Mouse (Mus musculus) gastrocnemius, postnatal 10 days (tissue): Measurements from ENCODE around the gene Hoxa3. TPM values are rescaled to one million over a fixed set of nuclear protein-coding genes. Genes with fewer than 3 reads are reported as not detected.

Experiments used
- DNase-seq: peaks from one replicate; pipeline ENCODE4 v3.0.0; 2021; ENCODE audit warnings: mixed read lengths
- microRNA-seq, 2 experiments: library from miRNA; unstranded; fragments of <30 nt; microRNA quantifications; one replicate each; pipeline ENCODE4 v1.2.0; 2021
- total RNA-seq, 2 experiments: library from RNA; stranded (reverse); gene quantifications; 2 replicates each; pipeline ENCODE4 v1.2.3; 2021

Gene Hoxa3
- total RNA-seq, 2 experiments from 2014 or later, result 2.0 to 5.0 TPM

GRCm38 (mm10) chr6:52154044-52154443, 59.1 kb downstream of the Hoxa3 start:
- DNase-seq, result no peak

- no peak for DNase-seq
Observed at GRCm38 (mm10) chr6:52153270-52153669, 59.9 kb downstream of the Hoxa3 start.

DNA sequence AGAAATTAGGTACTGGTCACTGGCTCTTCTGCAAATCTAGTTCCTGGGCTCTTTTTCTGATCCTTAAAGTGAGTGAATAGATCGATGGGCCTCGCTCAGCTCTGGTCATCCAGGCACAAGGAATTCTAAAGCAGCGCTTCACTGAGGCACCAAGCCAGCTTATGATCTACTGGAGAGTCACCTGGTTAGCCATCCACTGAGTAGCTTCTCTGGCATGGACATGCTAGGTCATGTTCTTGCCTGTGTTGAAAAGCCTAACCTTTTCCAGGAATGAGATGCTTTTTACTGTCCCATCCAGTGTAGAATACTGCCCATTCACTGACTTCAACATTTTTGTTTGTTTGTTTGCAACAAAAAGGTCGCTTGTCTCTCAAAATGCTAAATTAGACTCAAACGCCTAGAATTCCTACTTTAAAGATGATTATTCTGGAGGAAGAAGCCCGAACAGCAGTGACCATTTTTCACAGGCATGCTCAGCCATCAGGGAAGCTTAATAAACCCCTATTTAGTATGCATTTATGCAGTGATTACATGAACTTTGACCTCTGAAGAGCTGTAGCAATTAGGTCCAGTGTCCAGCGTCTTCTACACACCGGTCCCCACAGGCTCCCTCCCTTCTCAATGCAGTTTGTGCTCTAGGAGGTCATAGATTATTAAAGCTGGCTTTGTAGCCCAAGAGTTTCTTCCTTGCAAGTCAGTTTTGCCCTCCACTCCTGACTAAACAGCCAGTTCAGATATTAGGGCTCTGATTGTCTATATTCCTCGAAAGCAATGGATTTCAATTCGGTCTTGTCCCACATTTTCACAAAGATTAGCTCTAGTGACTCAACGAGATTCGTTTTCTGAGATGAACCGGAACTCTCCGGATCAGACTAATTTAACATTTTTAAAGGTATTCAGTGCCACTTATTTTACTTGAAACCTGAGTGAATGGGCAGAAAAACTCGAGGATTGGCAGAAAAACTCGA, 60.6 kb downstream of the Hoxa3 start:
- no peak for DNase-seq

DNA sequence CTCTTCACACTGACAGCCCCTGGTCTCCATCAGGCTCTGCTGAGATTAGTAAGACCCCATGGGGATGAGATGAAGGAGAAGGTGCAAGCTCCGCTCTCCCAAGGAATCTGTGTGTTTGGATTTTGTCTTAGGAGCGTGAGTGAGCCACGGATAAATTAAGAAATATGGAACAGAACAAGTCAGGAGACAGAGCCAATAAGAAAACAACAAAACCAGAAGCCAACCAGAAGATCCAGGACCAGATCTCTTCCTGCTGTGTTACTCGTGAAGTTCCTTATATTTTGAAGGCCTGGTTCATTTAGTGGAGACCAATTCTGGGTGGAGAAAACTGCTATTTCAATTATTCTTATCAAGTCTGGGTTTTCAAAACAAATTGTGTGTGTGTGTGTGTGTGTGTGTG, 61.6 kb downstream of the Hoxa3 start:
- no peak for DNase-seq

DNA sequence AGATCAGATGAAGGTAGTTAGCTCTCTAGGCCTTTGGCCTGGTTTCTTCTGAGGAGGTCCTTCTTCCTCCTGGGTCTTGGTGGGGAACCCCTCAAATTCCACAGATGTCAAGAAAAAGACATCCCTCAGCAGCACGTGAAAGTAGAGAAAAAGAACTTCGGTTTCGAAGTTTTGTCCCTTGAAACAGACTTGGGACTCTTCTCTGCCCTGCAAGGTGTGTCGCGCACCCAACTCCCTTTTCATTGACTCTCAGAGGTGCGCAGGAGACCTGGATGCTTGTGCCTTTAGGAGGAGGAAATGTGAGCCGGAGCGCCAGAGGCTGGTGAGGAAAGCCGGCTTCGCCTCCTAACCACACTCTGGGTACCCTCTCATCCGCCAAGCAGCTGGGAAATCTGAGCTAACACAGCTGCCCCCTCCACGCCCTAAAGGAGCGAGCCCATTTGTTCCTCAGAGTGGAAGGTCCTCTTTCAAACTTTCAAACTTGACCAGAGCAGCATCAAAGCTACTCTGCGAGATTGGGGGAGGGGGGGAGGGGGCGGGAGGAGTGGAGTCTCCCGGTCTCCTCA, 62.7 kb downstream of the Hoxa3 start:
- DNase-seq, result no peak

DNA sequence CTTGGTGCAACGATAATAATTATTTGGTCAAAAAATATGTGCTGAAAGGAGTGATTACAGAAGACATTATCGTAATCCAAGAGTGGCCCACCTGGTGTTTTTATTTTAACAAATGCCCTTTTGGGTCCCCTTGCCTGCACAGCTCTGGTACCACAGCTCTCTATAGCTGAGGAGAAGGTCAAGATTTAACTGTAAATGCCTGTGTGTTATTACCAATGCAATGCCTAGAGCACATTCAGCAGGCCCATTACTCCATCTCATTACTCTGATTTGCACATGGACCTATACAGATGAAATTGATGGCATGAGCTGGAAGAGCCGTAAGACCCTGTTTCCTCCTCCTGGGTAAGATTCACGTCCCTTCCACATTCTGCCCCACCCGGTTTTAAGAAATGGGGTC, 74.0 kb downstream of the Hoxa3 start:
- no peak for DNase-seq

DNA sequence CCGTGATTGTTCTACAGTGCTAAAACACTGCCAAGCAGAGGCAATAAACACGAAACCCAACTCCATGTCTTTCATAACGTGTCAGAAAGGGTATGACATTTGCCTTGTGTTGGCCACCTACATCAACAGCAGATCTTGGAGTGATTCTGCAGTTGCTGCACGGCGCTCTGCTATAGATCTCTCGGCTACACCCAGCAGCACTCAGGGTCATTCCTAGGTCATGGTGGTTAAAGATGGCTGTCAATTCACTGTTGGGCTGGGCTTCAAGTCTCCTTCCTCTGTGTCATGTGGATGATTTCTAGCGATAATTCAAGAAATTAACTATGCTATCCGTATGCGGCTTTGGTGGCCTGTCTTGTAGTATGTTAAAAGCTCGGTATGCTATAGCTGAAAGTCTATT, 74.6 kb downstream of the Hoxa3 start:
- DNase-seq, result no peak

- DNase-seq, result no peak
Observed at GRCm38 (mm10) chr6:52137841-52138535, 75.1 kb downstream of the Hoxa3 start.

DNA sequence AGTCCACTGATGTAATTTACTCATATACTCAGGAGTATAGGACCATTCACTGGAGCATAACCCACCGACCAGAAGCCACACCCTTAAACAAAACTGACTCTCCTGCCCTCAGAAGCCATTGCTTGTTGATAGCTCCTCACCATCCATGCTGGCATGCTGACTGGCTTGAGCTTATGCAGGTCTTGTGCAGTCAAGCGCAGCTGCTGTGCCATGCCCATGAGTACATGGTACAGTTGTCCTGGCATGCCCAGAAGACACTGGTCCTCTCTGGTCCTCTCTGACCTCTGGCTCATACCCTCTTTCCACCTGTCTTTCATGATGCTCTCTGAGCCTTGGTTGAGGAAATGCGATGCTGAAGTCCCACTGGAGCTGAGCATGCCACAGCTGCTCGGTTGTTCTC, 89.5 kb downstream of the Hoxa3 start:
- no peak for DNase-seq

DNA sequence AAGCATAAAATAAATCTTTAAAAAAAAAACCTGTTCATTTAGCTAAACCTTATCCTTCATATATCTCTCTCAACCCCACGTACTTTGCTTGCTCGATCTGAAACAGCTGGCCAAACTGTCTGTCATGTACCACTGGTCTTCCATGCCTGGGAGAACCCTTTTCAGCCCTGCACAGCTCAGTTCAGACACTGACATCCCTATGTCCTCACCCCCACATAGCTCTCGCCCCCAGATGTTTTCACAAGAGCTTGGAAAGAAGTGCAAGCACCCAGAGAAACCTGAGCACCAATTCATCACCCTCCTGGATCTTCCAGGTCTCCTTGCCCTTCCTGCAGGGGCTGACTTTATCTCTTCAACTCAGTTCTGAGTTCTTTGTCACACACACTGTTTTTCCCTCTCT, 92.0 kb downstream of the Hoxa3 start:
- DNase-seq, result no peak

Small RNAs within 50 kb of the gene (microRNA-seq; reads per million reads assigned to microRNA genes)
- 9,254 to 10,330 reads per million in 2 experiments for gene Mir196b

Other genes starting within 250 kb of the Hoxa3 start
- gene Skap2, start 200.8 kb downstream of the Hoxa3 start, total RNA-seq, result 1 to 10 TPM; 6.1 to 9.1 TPM
- gene Hoxa1, start 55.0 kb downstream of the Hoxa3 start, total RNA-seq, result under 1 TPM in 1 of 2 experiments, not detected in 1; 0.18 TPM
- gene Hoxa2, start 48.5 kb downstream of the Hoxa3 start, total RNA-seq, result 1 to 10 TPM in 1 of 2 experiments, under 1 TPM in 1; 0.87 to 1.4 TPM
- under 1 TPM; 0.12 to 0.25 TPM for gene 5730596B20Rik, start 35.8 kb downstream of the Hoxa3 start, total RNA-seq
- gene Hoxa4, start 21.6 kb downstream of the Hoxa3 start, total RNA-seq, result 1 to 10 TPM; 7.5 to 8.5 TPM
- 1 to 10 TPM; 2.6 to 3.7 TPM for gene Hoxa5, start 8.7 kb downstream of the Hoxa3 start, total RNA-seq
- gene Hoxa6, start 4.6 kb downstream of the Hoxa3 start, total RNA-seq, result 1 to 10 TPM; 1.6 to 2.2 TPM
- not detected for gene Gm28308, start within 50 bp of the Hoxa3 start, total RNA-seq
- 1 to 10 TPM; 9.4 to 9.7 TPM for gene Hoxa7, start 8.5 kb upstream of the Hoxa3 start, total RNA-seq
- gene Hoxa9, start 17.8 kb upstream of the Hoxa3 start, total RNA-seq, result 10 to 100 TPM in 1 of 2 experiments, 1 to 10 TPM in 1; 7.8 to 11.2 TPM
- gene Hoxa10, start 27.5 kb upstream of the Hoxa3 start, total RNA-seq, result 10 to 100 TPM; 30.2 to 30.8 TPM
- gene Hoxa11, start 32.5 kb upstream of the Hoxa3 start, total RNA-seq, result 1 to 10 TPM; 4.4 to 5.6 TPM
- gene Hoxa13, start 47.5 kb upstream of the Hoxa3 start, total RNA-seq, result 1 to 10 TPM; 1.3 to 1.6 TPM
- gene Evx1, start 100.2 kb upstream of the Hoxa3 start, total RNA-seq, result not detected